In genomic region chr5:148792736-148793440, GRCm38 (mm10) we compare ENCODE assay signal across 9 mouse cellular contexts.
A peak's percentile ranks its signal among the peaks of the same experiment; 100 is the strongest.
DNase-seq lines count a peak whose midpoint lies in the region.
"Had no signal": no experiment of that assay in that cellular context is flagged by ENCODE, and none has a peak within 500 bp of the region (broad histone marks: within the 10 kb centered on the region; RNA-seq: fewer than 3 reads in every experiment).

No protein-coding gene starts in this region.

- 14% methylated on average over 14 of the region's 14 CpGs for WGBS in heart, embryonic 10.5 days
- 13% methylated on average over 14 of the region's 14 CpGs for WGBS in limb, embryonic 10.5 days

- no peak overlapping the region for H3K4me3 ChIP-seq in heart, embryonic 10.5 days
- no peak overlapping the region for H3K4me3 ChIP-seq in limb, embryonic 10.5 days
- H3K4me3 ChIP-seq: myocyte had no signal

- peak; percentile 70 to 93 for DNase-seq in heart, adult 18-20 months
- no peak for DNase-seq in heart, embryonic 10.5 days (ENCODE audit: low spot score)
- DNase-seq in cerebellum, adult 9-11 months: peak; percentile 67
- DNase-seq in gastrocnemius, adult 18-20 months (ENCODE audit: low spot score): peak; percentile 84
- DNase-seq in kidney, adult 8-10 months: peak; percentile 70 to 89
- DNase-seq in limb, embryonic 10.5 days (ENCODE audit: low spot score): peak; percentile 91
- DNase-seq in naive thymus-derived CD4-positive, alpha-beta T cell, adult 2 months (ENCODE audit: low read depth): peak; percentile 89
- DNase-seq in spleen, postnatal 36 days (ENCODE audit: low spot score in 2 of 2): peak; percentile 64 to 72

- no peak overlapping the region for H3K27ac ChIP-seq in heart, embryonic 10.5 days
- H3K27ac ChIP-seq in limb, embryonic 10.5 days: no peak overlapping the region

- peaks cover 11% of the 10 kb centered on the region; the same call in 1 of the 2 replicates for H3K27me3 ChIP-seq in heart, embryonic 10.5 days (ENCODE audit: insufficient read depth, poor library complexity, severe bottlenecking)
- H3K27me3 ChIP-seq in limb, embryonic 10.5 days (ENCODE audit: low read depth, poor library complexity, severe bottlenecking): 0 out of 2 replicates have a peak, but pooled peaks cover 3% of the 10 kb centered on the region

- H3K36me3 ChIP-seq in heart, embryonic 10.5 days: no peaks in the 10 kb centered on the region
- H3K36me3 ChIP-seq in limb, embryonic 10.5 days: no peaks in the 10 kb centered on the region

- H3K9me3 ChIP-seq in heart, embryonic 10.5 days: no peaks in the 10 kb centered on the region
- no peaks in the 10 kb centered on the region for H3K9me3 ChIP-seq in limb, embryonic 10.5 days (replicated peaks)

- H3K4me1 ChIP-seq in heart, embryonic 10.5 days: peaks cover 10% of the 10 kb centered on the region
- H3K4me1 ChIP-seq in limb, embryonic 10.5 days: peaks cover 54% of the 10 kb centered on the region
